Mouse (Mus musculus): Measurements from ENCODE around the gene Ncoa3. TPM values are rescaled to one million over a fixed set of nuclear protein-coding genes. Genes with fewer than 3 reads are reported as not detected.
A peak's percentile ranks its signal among the peaks of the same experiment; 100 is the strongest.

Ncoa3 gene
- polyA plus RNA-seq, 1 experiment: 124 TPM

GRCm38 (mm10) chr2:165976874-165977273, 15.6 kb upstream of the Ncoa3 start:
- no peak for TF ChIP-seq POLR2A (IDR thresholded peaks at IDR 0.05; ENCODE audit: insufficient read depth, low read length)
- 0 out of 2 replicates have a peak, but pooled peaks have one; percentile 49 for TF ChIP-seq EP300 (IDR thresholded peaks at IDR 0.05; ENCODE audit: insufficient read depth, low read depth, low read length)
- TF ChIP-seq CTCF (IDR thresholded peaks at IDR 0.05; ENCODE audit: low read depth, low read length): no peak
- H3K4me1 ChIP-seq (ENCODE audit: control insufficient read depth, insufficient read depth, low read length): peaks cover 4% of the 10 kb centered on the region
- no peaks in the 10 kb centered on the region for H3K27me3 ChIP-seq (ENCODE audit: control insufficient read depth, insufficient read depth, low read length, poor library complexity, severe bottlenecking)
- H3K36me3 ChIP-seq (ENCODE audit: control insufficient read depth, insufficient read depth, low read length, poor library complexity, severe bottlenecking): no peaks in the 10 kb centered on the region
- H3K4me3 ChIP-seq (ENCODE audit: low read depth, low read length): no peak overlapping the region
- no peak overlapping the region for H3K9ac ChIP-seq (ENCODE audit: low read depth, poor library complexity, severe bottlenecking)
- no peaks in the 10 kb centered on the region; the same call in 1 of the 2 replicates for H3K9me3 ChIP-seq (replicated peaks; ENCODE audit: control insufficient read depth, insufficient read depth, low read length, poor library complexity, severe bottlenecking)
- H3K27ac ChIP-seq (ENCODE audit: insufficient read depth, low read length): peak overlapping the region; percentile 97

GRCm38 (mm10) chr2:165978119-165978518, 14.3 kb upstream of the Ncoa3 start:
- H3K27ac ChIP-seq (ENCODE audit: insufficient read depth, low read length): peak overlapping the region; percentile 99
- H3K36me3 ChIP-seq (ENCODE audit: control insufficient read depth, insufficient read depth, low read length, poor library complexity, severe bottlenecking): no peaks in the 10 kb centered on the region
- H3K4me1 ChIP-seq (ENCODE audit: control insufficient read depth, insufficient read depth, low read length): peaks cover 3% of the 10 kb centered on the region
- H3K27me3 ChIP-seq (ENCODE audit: control insufficient read depth, insufficient read depth, low read length, poor library complexity, severe bottlenecking): no peaks in the 10 kb centered on the region
- no peaks in the 10 kb centered on the region; the same call in 1 of the 2 replicates for H3K9me3 ChIP-seq (replicated peaks; ENCODE audit: control insufficient read depth, insufficient read depth, low read length, poor library complexity, severe bottlenecking)
- H3K4me3 ChIP-seq (ENCODE audit: low read depth, low read length): no peak overlapping the region
- TF ChIP-seq CTCF (IDR thresholded peaks at IDR 0.05; ENCODE audit: low read depth, low read length) (peak; percentile 12), EP300 (IDR thresholded peaks at IDR 0.05; ENCODE audit: insufficient read depth, low read depth, low read length) (no peak)
- H3K9ac ChIP-seq (ENCODE audit: low read depth, poor library complexity, severe bottlenecking): no peak overlapping the region

GRCm38 (mm10) chr2:165981248-165981977, 11.0 kb upstream of the Ncoa3 start:
- Histone ChIP-seq H3K27me3 (ENCODE audit: control insufficient read depth, insufficient read depth, low read length, poor library complexity, severe bottlenecking) (no peaks in the 10 kb centered on the region), H3K9me3 (replicated peaks; ENCODE audit: control insufficient read depth, insufficient read depth, low read length, poor library complexity, severe bottlenecking) (no peaks in the 10 kb centered on the region; the same call in 1 of the 2 replicates), H3K36me3 (ENCODE audit: control insufficient read depth, insufficient read depth, low read length, poor library complexity, severe bottlenecking) (no peaks in the 10 kb centered on the region), H3K27ac (ENCODE audit: insufficient read depth, low read length) (peak overlapping the region; percentile 97), H3K9ac (ENCODE audit: low read depth, poor library complexity, severe bottlenecking) (no peak overlapping the region), H3K4me3 (ENCODE audit: low read depth, low read length) (no peak overlapping the region), H3K4me1 (ENCODE audit: control insufficient read depth, insufficient read depth, low read length) (peaks cover 5% of the 10 kb centered on the region)
- peak; percentile 95 for TF ChIP-seq EP300 (IDR thresholded peaks at IDR 0.05; ENCODE audit: insufficient read depth, low read depth, low read length)
- no peak for TF ChIP-seq POLR2A (IDR thresholded peaks at IDR 0.05; ENCODE audit: insufficient read depth, low read length)

DNA sequence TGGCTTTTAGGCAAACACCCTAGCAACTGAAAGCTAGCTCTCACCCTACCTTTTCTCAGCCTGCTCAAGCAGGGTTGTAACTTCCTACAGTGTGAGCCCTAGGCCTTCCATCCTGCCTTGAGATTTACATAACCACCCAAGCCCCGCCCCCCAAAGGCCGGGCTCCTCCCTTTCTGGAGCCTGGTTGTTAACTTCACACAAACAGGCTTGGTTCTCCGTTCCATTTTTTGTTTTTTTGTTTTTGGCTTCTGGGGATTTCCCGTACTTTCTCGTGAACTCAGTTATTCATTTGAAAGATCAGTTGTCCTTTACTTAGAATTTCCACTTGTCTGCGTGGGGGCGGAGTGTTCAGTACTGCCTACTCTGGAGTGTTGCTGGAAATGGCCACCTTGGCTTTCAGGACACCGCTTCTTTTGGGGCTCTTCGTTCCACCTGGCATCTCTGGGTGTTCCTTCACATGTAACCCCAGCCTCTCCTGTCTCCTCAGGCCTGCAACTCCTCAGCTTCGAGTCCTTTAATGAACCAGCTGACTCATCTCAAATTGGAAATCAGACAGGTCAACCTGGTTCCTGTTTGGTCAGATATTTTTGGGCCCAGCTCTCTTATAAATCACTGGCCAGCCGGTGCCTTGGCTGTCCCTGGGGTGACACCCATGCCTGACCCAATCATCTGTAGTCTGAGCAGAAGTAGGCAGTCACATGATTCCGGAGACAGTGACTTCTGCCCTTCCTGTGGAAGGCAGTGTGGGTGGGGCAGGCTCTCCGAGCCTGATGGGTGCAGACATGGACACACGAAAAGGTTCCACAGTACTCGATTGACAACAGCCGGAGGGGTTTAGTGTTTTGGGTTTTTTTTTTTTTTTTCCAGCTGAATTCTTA, 9.7 kb upstream of the Ncoa3 start:
- Histone ChIP-seq H3K4me3 (ENCODE audit: low read depth, low read length) (peak overlapping the region; percentile 40), H3K9me3 (replicated peaks; ENCODE audit: control insufficient read depth, insufficient read depth, low read length, poor library complexity, severe bottlenecking) (no peaks in the 10 kb centered on the region; the same call in 1 of the 2 replicates), H3K36me3 (ENCODE audit: control insufficient read depth, insufficient read depth, low read length, poor library complexity, severe bottlenecking) (no peaks in the 10 kb centered on the region), H3K27me3 (ENCODE audit: control insufficient read depth, insufficient read depth, low read length, poor library complexity, severe bottlenecking) (no peaks in the 10 kb centered on the region), H3K4me1 (ENCODE audit: control insufficient read depth, insufficient read depth, low read length) (peaks cover 5% of the 10 kb centered on the region), H3K9ac (ENCODE audit: low read depth, poor library complexity, severe bottlenecking) (peak overlapping the region; percentile 54), H3K27ac (ENCODE audit: insufficient read depth, low read length) (peak overlapping the region; percentile 97)
- peak; percentile 89 for TF ChIP-seq POLR2A (IDR thresholded peaks at IDR 0.05; ENCODE audit: insufficient read depth, low read length)
- TF ChIP-seq EP300 (IDR thresholded peaks at IDR 0.05; ENCODE audit: insufficient read depth, low read depth, low read length): peak; percentile 59; the same call in 1 of the 2 replicates
- no peak for TF ChIP-seq CTCF (IDR thresholded peaks at IDR 0.05; ENCODE audit: low read depth, low read length)

- H3K4me1 ChIP-seq (ENCODE audit: control insufficient read depth, insufficient read depth, low read length): peaks cover 8% of the 10 kb centered on the region
- no peaks in the 10 kb centered on the region for H3K36me3 ChIP-seq (ENCODE audit: control insufficient read depth, insufficient read depth, low read length, poor library complexity, severe bottlenecking)
- H3K9me3 ChIP-seq (replicated peaks; ENCODE audit: control insufficient read depth, insufficient read depth, low read length, poor library complexity, severe bottlenecking): no peaks in the 10 kb centered on the region
- TF ChIP-seq CTCF (IDR thresholded peaks at IDR 0.05; ENCODE audit: low read depth, low read length): no peak
- no peak for TF ChIP-seq POLR2A (IDR thresholded peaks at IDR 0.05; ENCODE audit: insufficient read depth, low read length)
- TF ChIP-seq EP300 (IDR thresholded peaks at IDR 0.05; ENCODE audit: insufficient read depth, low read depth, low read length): no peak
- H3K27ac ChIP-seq (ENCODE audit: insufficient read depth, low read length): no peak overlapping the region
- H3K27me3 ChIP-seq (ENCODE audit: control insufficient read depth, insufficient read depth, low read length, poor library complexity, severe bottlenecking): no peaks in the 10 kb centered on the region
- H3K4me3 ChIP-seq (ENCODE audit: low read depth, low read length): no peak overlapping the region
- no peak overlapping the region for H3K9ac ChIP-seq (ENCODE audit: low read depth, poor library complexity, severe bottlenecking)
Observed at GRCm38 (mm10) chr2:165984318-165984717, 8.1 kb upstream of the Ncoa3 start.

All from ES-Bruce4 (cell line).